ENCODE assay signal across 10 mouse cellular contexts in genomic region chr11:114785892-114786291, GRCm38 (mm10). TPM values are rescaled to one million over a fixed set of nuclear protein-coding genes. Genes with fewer than 3 reads are reported as not detected.
DNase-seq lines count a peak whose midpoint lies in the region; ATAC-seq and TF ChIP-seq lines count a peak whose summit lies in the region.
"Had no signal": no experiment of that assay in that cellular context is flagged by ENCODE, and none has a peak within 500 bp of the region (broad histone marks: within the 10 kb centered on the region; RNA-seq: fewer than 3 reads in every experiment).

No protein-coding gene starts in this region.

- no peaks in the 10 kb centered on the region for H3K9me3 ChIP-seq in lung, embryonic 16.5 days (ENCODE audit: control insufficient read depth, low read length)
- no peaks in the 10 kb centered on the region for H3K9me3 ChIP-seq in lung, postnatal 0 days (ENCODE audit: low read length)
- no peaks in the 10 kb centered on the region for H3K9me3 ChIP-seq in limb, embryonic 10.5 days (replicated peaks)
- no peaks in the 10 kb centered on the region for H3K9me3 ChIP-seq in stomach, embryonic 15.5 days

- no peak for TF ChIP-seq CTCF in lung, postnatal 0 days (IDR thresholded peaks at IDR 0.05)

- peak overlapping the region; percentile 41 for H3K4me2 ChIP-seq in lung, embryonic 16.5 days (ENCODE audit: low read depth, low read length)
- H3K4me2 ChIP-seq in lung, postnatal 0 days (replicated peaks; ENCODE audit: low read depth, low read length) = no peak overlapping the region
- peak overlapping the region; percentile 52 for H3K4me2 ChIP-seq in stomach, embryonic 15.5 days

- H3K4me3 ChIP-seq in lung, embryonic 16.5 days (ENCODE audit: low read length) = peak overlapping the region; percentile 30
- no peak overlapping the region for H3K4me3 ChIP-seq in lung, postnatal 0 days (ENCODE audit: low read depth, low read length)
- H3K4me3 ChIP-seq in limb, embryonic 10.5 days = peak overlapping the region; percentile 45
- H3K4me3 ChIP-seq in stomach, embryonic 15.5 days (replicated peaks) = no peak overlapping the region

- H3K9ac ChIP-seq in lung, embryonic 16.5 days (ENCODE audit: low read length) = no peak overlapping the region
- no peak overlapping the region for H3K9ac ChIP-seq in lung, postnatal 0 days (replicated peaks; ENCODE audit: low read depth)
- no peak overlapping the region for H3K9ac ChIP-seq in stomach, embryonic 15.5 days

- H3K27me3 ChIP-seq in lung, embryonic 16.5 days (ENCODE audit: control insufficient read depth, insufficient read depth, low read depth, low read length) = peaks cover 66% of the 10 kb centered on the region
- H3K27me3 ChIP-seq in lung, postnatal 0 days (replicated peaks; ENCODE audit: insufficient read depth, low read length) = peaks cover 45% of the 10 kb centered on the region
- H3K27me3 ChIP-seq in limb, embryonic 10.5 days (ENCODE audit: low read depth, poor library complexity, severe bottlenecking) = peaks cover 99% of the 10 kb centered on the region
- peaks cover 51% of the 10 kb centered on the region for H3K27me3 ChIP-seq in stomach, embryonic 15.5 days (replicated peaks)

- 35% methylated on average over 10 of the region's 10 CpGs for WGBS in lung, embryonic 16.5 days
- 51% methylated on average over 10 of the region's 10 CpGs for WGBS in lung, postnatal 0 days
- 45% methylated on average over 10 of the region's 10 CpGs for WGBS in limb, embryonic 10.5 days
- 44% methylated on average over 10 of the region's 10 CpGs for WGBS in stomach, embryonic 15.5 days

- ATAC-seq in CD4-positive, CD25-positive, alpha-beta regulatory T cell, adult 4 months = no peak
- ATAC-seq in lung, embryonic 16.5 days (ENCODE audit: low read depth) = no peak
- ATAC-seq in lung, postnatal 0 days = no peak
- ATAC-seq in stomach, embryonic 15.5 days (ENCODE audit: insufficient read depth, low FRiP score, low read depth) = no peak
- no peak for ATAC-seq in frontal cortex, adult (ENCODE audit: low TSS enrichment)

- no peaks in the 10 kb centered on the region for H3K36me3 ChIP-seq in lung, embryonic 16.5 days (ENCODE audit: control insufficient read depth, insufficient read depth, low read length)
- no peaks in the 10 kb centered on the region for H3K36me3 ChIP-seq in lung, postnatal 0 days (ENCODE audit: insufficient read depth, low read length)
- no peaks in the 10 kb centered on the region for H3K36me3 ChIP-seq in limb, embryonic 10.5 days
- no peaks in the 10 kb centered on the region for H3K36me3 ChIP-seq in stomach, embryonic 15.5 days

- H3K4me1 ChIP-seq in lung, embryonic 16.5 days (replicated peaks; ENCODE audit: control insufficient read depth, insufficient read depth, low read length) = no peaks in the 10 kb centered on the region; the same call in 1 of the 2 replicates
- H3K4me1 ChIP-seq in lung, postnatal 0 days (ENCODE audit: insufficient read depth, low read depth, low read length) = 0 out of 2 replicates have a peak, but pooled peaks cover 3% of the 10 kb centered on the region
- H3K4me1 ChIP-seq in limb, embryonic 10.5 days = peaks cover 21% of the 10 kb centered on the region
- H3K4me1 ChIP-seq in stomach, embryonic 15.5 days = peaks cover 11% of the 10 kb centered on the region

- no peak overlapping the region for H3K27ac ChIP-seq in lung, embryonic 16.5 days (ENCODE audit: low read length)
- H3K27ac ChIP-seq in lung, postnatal 0 days (ENCODE audit: low read length) = no peak overlapping the region
- no peak overlapping the region for H3K27ac ChIP-seq in limb, embryonic 10.5 days
- no peak overlapping the region for H3K27ac ChIP-seq in stomach, embryonic 15.5 days

- TF ChIP-seq EP300 in lung, postnatal 0 days (IDR thresholded peaks at IDR 0.05) = no peak

- peak; percentile 41 for DNase-seq in CD4-positive, CD25-positive, alpha-beta regulatory T cell, adult 2 months (ENCODE audit: low read depth, low spot score)
- DNase-seq in lung, postnatal 0 days (ENCODE audit: low spot score) = no peak
- no peak for DNase-seq in limb, embryonic 10.5 days (ENCODE audit: low spot score)
- no peak for DNase-seq in spleen, adult 18-20 months
- DNase-seq: kidney, adult 11 months; lung, adult 2 months had no signal

RNA-seq across cellular contexts. Expression of gene Btbd17, which starts 9.9 kb away (rescaled TPM):
- polyA plus RNA-seq in CD4-positive, CD25-positive, alpha-beta regulatory T cell, adult 4 months (2017; shearing (Covaris generic)) = not detected
- polyA plus RNA-seq in lung, embryonic 16.5 days (2015; fragmentation: Nextera tagmentation; extraction: Ambion mirVana) = 0.23 and 0.34 TPM in 2 replicates
- 0.15 and 0.20 TPM in 2 replicates for polyA plus RNA-seq in lung, postnatal 0 days (2015; fragmentation: Nextera tagmentation; extraction: Ambion mirVana)
- polyA plus RNA-seq in limb, embryonic 10.5 days (2016; fragmentation: Nextera tagmentation; extraction: Ambion mirVana) = 0.14 TPM in 1 of 2 replicates, not detected in the other
- 1.6 and 3.8 TPM in 2 replicates for polyA plus RNA-seq in stomach, embryonic 15.5 days (2015; fragmentation: Nextera tagmentation; extraction: Ambion mirVana)

RNA-seq across cellular contexts. Expression of gene Gpr142, which starts 12.8 kb away (rescaled TPM):
- polyA plus RNA-seq in CD4-positive, CD25-positive, alpha-beta regulatory T cell, adult 4 months (2017; shearing (Covaris generic)) = not detected
- not detected in 2 replicates for polyA plus RNA-seq in lung, embryonic 16.5 days (2015; fragmentation: Nextera tagmentation; extraction: Ambion mirVana)
- polyA plus RNA-seq in lung, postnatal 0 days (2015; fragmentation: Nextera tagmentation; extraction: Ambion mirVana) = not detected in 2 replicates
- polyA plus RNA-seq in limb, embryonic 10.5 days (2016; fragmentation: Nextera tagmentation; extraction: Ambion mirVana) = not detected in 2 replicates
- 0.54 and 0.58 TPM in 2 replicates for polyA plus RNA-seq in stomach, embryonic 15.5 days (2015; fragmentation: Nextera tagmentation; extraction: Ambion mirVana)
- polyA plus RNA-seq: lung, adult 2 months had no signal

RNA-seq across cellular contexts. Expression of gene Kif19a, which starts 20.7 kb away (rescaled TPM):
- not detected for polyA plus RNA-seq in CD4-positive, CD25-positive, alpha-beta regulatory T cell, adult 4 months (2017; shearing (Covaris generic))
- 0.46 and 0.72 TPM in 2 replicates for polyA plus RNA-seq in lung, embryonic 16.5 days (2015; fragmentation: Nextera tagmentation; extraction: Ambion mirVana)
- polyA plus RNA-seq in lung, postnatal 0 days (2015; fragmentation: Nextera tagmentation; extraction: Ambion mirVana) = 0.54 and 0.74 TPM in 2 replicates
- polyA plus RNA-seq in limb, embryonic 10.5 days (2016; fragmentation: Nextera tagmentation; extraction: Ambion mirVana) = 0.13 TPM in 1 of 2 replicates, not detected in the other
- polyA plus RNA-seq in stomach, embryonic 15.5 days (2015; fragmentation: Nextera tagmentation; extraction: Ambion mirVana) = 0.58 and 1.1 TPM in 2 replicates

RNA-seq across cellular contexts. Expression of gene Dnaic2, which starts 58.7 kb away (rescaled TPM):
- polyA plus RNA-seq in CD4-positive, CD25-positive, alpha-beta regulatory T cell, adult 4 months (2017; shearing (Covaris generic)) = not detected
- 7.1 and 8.5 TPM in 2 replicates for polyA plus RNA-seq in lung, embryonic 16.5 days (2015; fragmentation: Nextera tagmentation; extraction: Ambion mirVana)
- polyA plus RNA-seq in lung, postnatal 0 days (2015; fragmentation: Nextera tagmentation; extraction: Ambion mirVana) = 6.4 and 7.3 TPM in 2 replicates
- 0.13 and 0.39 TPM in 2 replicates for polyA plus RNA-seq in limb, embryonic 10.5 days (2016; fragmentation: Nextera tagmentation; extraction: Ambion mirVana)
- polyA plus RNA-seq in stomach, embryonic 15.5 days (2015; fragmentation: Nextera tagmentation; extraction: Ambion mirVana) = 0.54 and 0.62 TPM in 2 replicates

Comparison
In these comparisons a context has a peak if more than half of its experiments do, and no peak if none do; other contexts are left out.
1. H3K4me3 ChIP-seq: peak in lung, embryonic 16.5 days (single experiment) and limb, embryonic 10.5 days (single experiment); none in lung, postnatal 0 days (single experiment) and stomach, embryonic 15.5 days (single experiment).